Mouse (Mus musculus) midbrain, embryonic 16.5 days (tissue): Measurements from ENCODE around the gene Nxn. TPM values are rescaled to one million over a fixed set of nuclear protein-coding genes. Genes with fewer than 3 reads are reported as not detected.

Source experiments
- ATAC-seq: fragments of 200-750 bp; cut with Nextera tagmentation; 2 replicates; pipeline ENCODE4 v1.8.0; 2017; ENCODE audit warnings: moderate TSS enrichment
- H3K27ac ChIP-seq: fragments of 300-500 bp; sonication (generic); 2 replicates; pipeline ENCODE4 v1.5.1; 2014; ENCODE audit warnings: mild to moderate bottlenecking, low read length, mixed read lengths
- H3K27me3 ChIP-seq: fragments of 300-500 bp; sonication (generic); 2 replicates; pipeline ENCODE4 v1.6.1; 2014; ENCODE audit warnings: low read depth, low read length, mixed read lengths; ENCODE audit not compliant: control insufficient read depth, insufficient read depth
- H3K36me3 ChIP-seq: fragments of 300-500 bp; sonication (generic); 2 replicates; pipeline ENCODE4 v1.6.1; 2014; ENCODE audit warnings: mild to moderate bottlenecking, low read length, moderate library complexity, mixed read lengths; ENCODE audit not compliant: control insufficient read depth, insufficient read depth
- H3K4me1 ChIP-seq: fragments of 300-500 bp; sonication (generic); 2 replicates; pipeline ENCODE4 v1.6.1; 2014; ENCODE audit warnings: mild to moderate bottlenecking, low read length, mixed read lengths; ENCODE audit not compliant: control insufficient read depth, insufficient read depth
- H3K4me2 ChIP-seq: fragments of 300-500 bp; sonication (generic); 2 replicates; pipeline ENCODE4 v1.6.1; 2014; ENCODE audit warnings: mild to moderate bottlenecking, low read length, mixed read lengths
- H3K4me3 ChIP-seq: fragments of 300-500 bp; sonication (generic); 2 replicates; pipeline ENCODE4 v1.5.1; 2014; ENCODE audit warnings: low read depth, mild to moderate bottlenecking, low read length, moderate library complexity, mixed read lengths
- H3K9ac ChIP-seq: fragments of 300-500 bp; sonication (generic); 2 replicates; pipeline ENCODE4 v1.6.1; 2014; ENCODE audit warnings: low read depth, low read length, mixed read lengths
- H3K9me3 ChIP-seq: fragments of 300-500 bp; sonication (generic); replicated peaks from 2 replicates; pipeline ENCODE4 v1.6.1; 2014; ENCODE audit warnings: mild to moderate bottlenecking, low read length, mixed read lengths; ENCODE audit not compliant: control insufficient read depth, poor library complexity, severe bottlenecking
- WGBS: fragments of 180-500 bp; shearing (Covaris S2); extraction: QIAGEN DNeasy Blood & Tissue Kit; methylation state at CpG from one replicate; pipeline ENCODE4 v1.1.7; 2014; 5-methylcytosine and 5-hydroxymethylcytosine counted together
- polyA plus RNA-seq: library from polyadenylated mRNA; unstranded; fragments of >200 nt; fragmentation: Nextera tagmentation; extraction: Ambion mirVana; gene quantifications from 2 replicates; pipeline ENCODE4 v1.2.1, GENCODE M21; 2015

The Nxn gene
- polyA plus RNA-seq, 1 experiment from 2014 or later = 16.3 TPM

GRCm38 (mm10) chr11:76239750-76240149 lies 159.2 kb downstream of the Nxn start:
- Histone ChIP-seq H3K4me1 (peaks cover 14% of the 10 kb centered on the region), H3K4me3 (no peak overlapping the region), H3K27me3 (no peaks in the 10 kb centered on the region), H3K9ac (no peak overlapping the region), H3K27ac (no peak overlapping the region), H3K9me3 (no peaks in the 10 kb centered on the region), H3K36me3 (peaks cover 11% of the 10 kb centered on the region), H3K4me2 (no peak overlapping the region)
- 97% methylated on average over 2 of the region's 2 CpGs for WGBS
- ATAC-seq = no peak

GRCm38 (mm10) chr11:76236136-76236535 lies 162.8 kb downstream of the Nxn start:
- Histone ChIP-seq H3K27me3 (no peaks in the 10 kb centered on the region), H3K4me2 (no peak overlapping the region), H3K36me3 (peaks cover 30% of the 10 kb centered on the region), H3K4me1 (no peaks in the 10 kb centered on the region), H3K4me3 (no peak overlapping the region), H3K9ac (no peak overlapping the region), H3K9me3 (no peaks in the 10 kb centered on the region), H3K27ac (no peak overlapping the region)
- WGBS = 95% methylated on average over 3 of the region's 3 CpGs
- no peak for ATAC-seq

- Histone ChIP-seq H3K4me2 (no peak overlapping the region), H3K4me3 (no peak overlapping the region), H3K4me1 (no peaks in the 10 kb centered on the region), H3K27me3 (no peaks in the 10 kb centered on the region), H3K9me3 (no peaks in the 10 kb centered on the region), H3K9ac (no peak overlapping the region), H3K27ac (no peak overlapping the region), H3K36me3 (peaks cover 22% of the 10 kb centered on the region)
- ATAC-seq = no peak
These were observed 173.9 kb downstream of the Nxn start for GRCm38 (mm10) chr11:76225051-76225450.

GRCm38 (mm10) chr11:76224631-76225030 lies 174.3 kb downstream of the Nxn start:
- Histone ChIP-seq H3K36me3 (peaks cover 22% of the 10 kb centered on the region), H3K4me1 (no peaks in the 10 kb centered on the region), H3K4me2 (no peak overlapping the region), H3K9ac (no peak overlapping the region), H3K4me3 (no peak overlapping the region), H3K27ac (no peak overlapping the region), H3K9me3 (no peaks in the 10 kb centered on the region), H3K27me3 (no peaks in the 10 kb centered on the region)
- WGBS = 94% methylated on average over 5 of the region's 5 CpGs
- ATAC-seq = no peak

GRCm38 (mm10) chr11:76217390-76217800 lies 181.5 kb downstream of the Nxn start, which contains the start of the genes Dbil5 and Gemin4:
Dbil5 (plus strand) TSS chr11:76217608.
Gemin4 (minus strand) TSS chr11:76217664.
- H3K4me2 ChIP-seq = peak within 1 kb of the TSS; percentile 78
- H3K27ac ChIP-seq = peak within 1 kb of the TSS; percentile 93
- no peaks in the 10 kb centered on the region for H3K9me3 ChIP-seq
- H3K9ac ChIP-seq = peak within 1 kb of the TSS; percentile 90
- H3K36me3 ChIP-seq = peaks cover 9% of the 10 kb centered on the region; the same call in 1 of the 2 replicates
- peak; percentile 99 for ATAC-seq
- peaks cover 9% of the 10 kb centered on the region for H3K4me1 ChIP-seq
- WGBS = 0% methylated on average over 30 of the region's 35 CpGs
- H3K4me3 ChIP-seq = peak within 1 kb of the TSS; percentile 94
- H3K27me3 ChIP-seq = no peaks in the 10 kb centered on the region

- peak; percentile 52 for ATAC-seq
- peak overlapping the region; percentile 78 for H3K4me2 ChIP-seq
- peaks cover 9% of the 10 kb centered on the region; the same call in 1 of the 2 replicates for H3K36me3 ChIP-seq
- H3K27ac ChIP-seq = peak overlapping the region; percentile 93
- peaks cover 9% of the 10 kb centered on the region for H3K4me1 ChIP-seq
- H3K9ac ChIP-seq = peak overlapping the region; percentile 90
- no peaks in the 10 kb centered on the region for H3K27me3 ChIP-seq
- no peaks in the 10 kb centered on the region for H3K9me3 ChIP-seq
- H3K4me3 ChIP-seq = peak overlapping the region; percentile 94
- WGBS = 3% methylated on average over 33 of the region's 33 CpGs
These were observed 182.1 kb downstream of the Nxn start for GRCm38 (mm10) chr11:76216681-76217389.

GRCm38 (mm10) chr11:76216049-76216540 lies 182.8 kb downstream of the Nxn start:
- no peak overlapping the region; the same call in 1 of the 2 replicates for H3K4me3 ChIP-seq
- no peak for ATAC-seq
- 98% methylated on average over 5 of the region's 5 CpGs for WGBS
- peaks cover 3% of the 10 kb centered on the region; the same call in 1 of the 2 replicates for H3K36me3 ChIP-seq
- H3K4me1 ChIP-seq = peaks cover 9% of the 10 kb centered on the region
- no peaks in the 10 kb centered on the region for H3K27me3 ChIP-seq
- H3K4me2 ChIP-seq = peak overlapping the region; percentile 78
- H3K27ac ChIP-seq = no peak overlapping the region
- H3K9me3 ChIP-seq = no peaks in the 10 kb centered on the region
- no peak overlapping the region; the same call in 1 of the 2 replicates for H3K9ac ChIP-seq

GRCm38 (mm10) chr11:76215011-76215410 lies 183.9 kb downstream of the Nxn start:
- no peak for ATAC-seq
- H3K9ac ChIP-seq = no peak overlapping the region
- no peak overlapping the region for H3K4me2 ChIP-seq
- peaks cover 4% of the 10 kb centered on the region; the same call in 1 of the 2 replicates for H3K36me3 ChIP-seq
- WGBS = 97% methylated on average over 2 of the region's 2 CpGs
- H3K4me3 ChIP-seq = no peak overlapping the region
- no peaks in the 10 kb centered on the region for H3K27me3 ChIP-seq
- no peaks in the 10 kb centered on the region for H3K9me3 ChIP-seq
- H3K4me1 ChIP-seq = peaks cover 9% of the 10 kb centered on the region
- H3K27ac ChIP-seq = no peak overlapping the region

GRCm38 (mm10) chr11:76213841-76214240 lies 185.1 kb downstream of the Nxn start:
- H3K36me3 ChIP-seq = peaks cover 7% of the 10 kb centered on the region; the same call in 1 of the 2 replicates
- no peak overlapping the region for H3K4me3 ChIP-seq
- ATAC-seq = no peak
- H3K4me2 ChIP-seq = no peak overlapping the region
- WGBS = 24% methylated on average over 5 of the region's 5 CpGs
- H3K4me1 ChIP-seq = peaks cover 9% of the 10 kb centered on the region
- H3K27ac ChIP-seq = no peak overlapping the region
- H3K27me3 ChIP-seq = no peaks in the 10 kb centered on the region
- no peaks in the 10 kb centered on the region for H3K9me3 ChIP-seq
- H3K9ac ChIP-seq = no peak overlapping the region
